Mouse (Mus musculus): Measurements from ENCODE around the gene Pdzrn3. TPM values are rescaled to one million over a fixed set of nuclear protein-coding genes. Genes with fewer than 3 reads are reported as not detected.

Gene Pdzrn3
- total and polyA plus RNA-seq, 3 experiments: not detected

- Histone ChIP-seq H3K4me3 (replicated peaks in 1 of 3; ENCODE audit: low read depth in 2 of 3, low read length in 2 of 3, poor library complexity in 1 of 3) (no peak overlapping the region), H3K4me1 (ENCODE audit: control insufficient read depth in 1 of 2, insufficient read depth in 2 of 2) (no peaks in the 10 kb centered on the region), H3K79me2 (replicated peaks; ENCODE audit: control insufficient read depth, extremely low read depth, insufficient read depth, poor library complexity, severe bottlenecking) (no peaks in the 10 kb centered on the region), H3K27ac (ENCODE audit: insufficient read depth, low read depth) (no peak overlapping the region), H3K9ac (ENCODE audit: insufficient read depth, low read depth) (no peak overlapping the region), H3K36me3 (replicated peaks in 1 of 2; ENCODE audit: control insufficient read depth in 1 of 2, insufficient read depth in 1 of 2, low read length in 1 of 2) (no peaks in the 10 kb centered on the region), H3K27me3 (replicated peaks) (no peaks in the 10 kb centered on the region), H3K9me3 (replicated peaks; ENCODE audit: low read length) (peaks cover 79% of the 10 kb centered on the region), H3K4me2 (ENCODE audit: insufficient read depth, low read depth, poor library complexity, severe bottlenecking) (no peak overlapping the region)
- in situ Hi-C loops (cut with MboI; ENCODE audit: low pct_ligation_motif_present, low pct_unique_long_range_greater_than_20kb, low sequenced_read_pairs): no loop called here
- dilution Hi-C loops (cut with MboI; ENCODE audit: extremely low pct_ligation_motif_present, extremely low pct_unique_long_range_greater_than_20kb, low sequenced_read_pairs): no loop called here
- TF ChIP-seq USF1 (IDR thresholded peaks at IDR 0.05; ENCODE audit: low read depth, low read length): no peak
- no peak for TF ChIP-seq GABPA (IDR thresholded peaks at IDR 0.05; ENCODE audit: insufficient replicate concordance, low read depth, low read length)
- no peak for TF ChIP-seq ZNF384 (IDR thresholded peaks at IDR 0.05; ENCODE audit: low read depth, low read length)
- no peak for TF ChIP-seq PAX5 (IDR thresholded peaks at IDR 0.05; ENCODE audit: low read length)
- no peak for TF ChIP-seq TCF12 (IDR thresholded peaks at IDR 0.05; ENCODE audit: low read depth, low read length)
- TF ChIP-seq BHLHE40 (IDR thresholded peaks at IDR 0.05; ENCODE audit: low read depth, low read length): no peak
- no peak for DNase-seq (ENCODE audit: extremely low read depth)
Measured at GRCm38 (mm10) chr6:101274846-101275245, 102.9 kb downstream of the Pdzrn3 start.

GRCm38 (mm10) chr6:101272256-101272655, 105.4 kb downstream of the Pdzrn3 start:
- no peak overlapping the region for H3K27ac ChIP-seq (ENCODE audit: insufficient read depth, low read depth)
- no peak for DNase-seq (ENCODE audit: extremely low read depth)
- in situ Hi-C loops (cut with MboI; ENCODE audit: low pct_ligation_motif_present, low pct_unique_long_range_greater_than_20kb, low sequenced_read_pairs) (no loop called here), dilution Hi-C loops (cut with MboI; ENCODE audit: extremely low pct_ligation_motif_present, extremely low pct_unique_long_range_greater_than_20kb, low sequenced_read_pairs) (no loop called here)
- no peaks in the 10 kb centered on the region for H3K79me2 ChIP-seq (replicated peaks; ENCODE audit: control insufficient read depth, extremely low read depth, insufficient read depth, poor library complexity, severe bottlenecking)
- no peak overlapping the region for H3K9ac ChIP-seq (ENCODE audit: insufficient read depth, low read depth)
- H3K4me3 ChIP-seq (replicated peaks in 1 of 3; ENCODE audit: low read depth in 2 of 3, low read length in 2 of 3, poor library complexity in 1 of 3): no peak overlapping the region
- H3K4me1 ChIP-seq (ENCODE audit: control insufficient read depth in 1 of 2, insufficient read depth in 2 of 2): no peaks in the 10 kb centered on the region
- H3K9me3 ChIP-seq (replicated peaks; ENCODE audit: low read length): peaks cover 79% of the 10 kb centered on the region
- TF ChIP-seq USF1 (IDR thresholded peaks at IDR 0.05; ENCODE audit: low read depth, low read length) (no peak), MXI1 (IDR thresholded peaks at IDR 0.05; ENCODE audit: low read depth, low read length) (no peak), RCOR1 (conservative IDR thresholded peaks at IDR 0.05; ENCODE audit: low read depth, low read length) (no peak), MEF2A (IDR thresholded peaks at IDR 0.05; ENCODE audit: borderline replicate concordance, low read depth, low read length) (no peak), E2F4 (IDR thresholded peaks at IDR 0.05; ENCODE audit: insufficient replicate concordance, low read depth, low read length) (no peak), ZC3H11A (IDR thresholded peaks at IDR 0.05; ENCODE audit: low read depth, low read length) (no peak)
- H3K27me3 ChIP-seq (replicated peaks): no peaks in the 10 kb centered on the region
- no peaks in the 10 kb centered on the region for H3K36me3 ChIP-seq (replicated peaks in 1 of 2; ENCODE audit: control insufficient read depth in 1 of 2, insufficient read depth in 1 of 2, low read length in 1 of 2)
- no peak overlapping the region for H3K4me2 ChIP-seq (ENCODE audit: insufficient read depth, low read depth, poor library complexity, severe bottlenecking)

GRCm38 (mm10) chr6:101271378-101272135, 106.1 kb downstream of the Pdzrn3 start:
- Histone ChIP-seq H3K79me2 (replicated peaks; ENCODE audit: control insufficient read depth, extremely low read depth, insufficient read depth, poor library complexity, severe bottlenecking) (no peaks in the 10 kb centered on the region), H3K4me3 (replicated peaks in 1 of 3; ENCODE audit: low read depth in 2 of 3, low read length in 2 of 3, poor library complexity in 1 of 3) (no peak overlapping the region), H3K27me3 (replicated peaks) (no peaks in the 10 kb centered on the region), H3K9me3 (replicated peaks; ENCODE audit: low read length) (peaks cover 77% of the 10 kb centered on the region), H3K4me2 (ENCODE audit: insufficient read depth, low read depth, poor library complexity, severe bottlenecking) (no peak overlapping the region), H3K36me3 (replicated peaks in 1 of 2; ENCODE audit: control insufficient read depth in 1 of 2, insufficient read depth in 1 of 2, low read length in 1 of 2) (no peaks in the 10 kb centered on the region), H3K9ac (ENCODE audit: insufficient read depth, low read depth) (no peak overlapping the region), H3K4me1 (ENCODE audit: control insufficient read depth in 1 of 2, insufficient read depth in 2 of 2) (no peaks in the 10 kb centered on the region), H3K27ac (ENCODE audit: insufficient read depth, low read depth) (no peak overlapping the region)
- in situ Hi-C loops (cut with MboI; ENCODE audit: low pct_ligation_motif_present, low pct_unique_long_range_greater_than_20kb, low sequenced_read_pairs): no loop called here
- no peak for DNase-seq (ENCODE audit: extremely low read depth)
- no peak for TF ChIP-seq E2F4 (IDR thresholded peaks at IDR 0.05; ENCODE audit: insufficient replicate concordance, low read depth, low read length)
- TF ChIP-seq USF1 (IDR thresholded peaks at IDR 0.05; ENCODE audit: low read depth, low read length): no peak
- TF ChIP-seq SIN3A (IDR thresholded peaks at IDR 0.05; ENCODE audit: low read length): no peak
- no peak for TF ChIP-seq MAX (IDR thresholded peaks at IDR 0.05; ENCODE audit: low read length)
- no peak for TF ChIP-seq UBTF (IDR thresholded peaks at IDR 0.05; ENCODE audit: low read depth, low read length)
- no peak for TF ChIP-seq MYC (IDR thresholded peaks at IDR 0.05; ENCODE audit: low read depth, low read length)
- no peak for TF ChIP-seq CHD1 (IDR thresholded peaks at IDR 0.05; ENCODE audit: low read depth, low read length)
- no peak for TF ChIP-seq ZKSCAN1 (IDR thresholded peaks at IDR 0.05; ENCODE audit: borderline replicate concordance, low read depth, low read length)
- TF ChIP-seq USF2 (conservative IDR thresholded peaks at IDR 0.05; ENCODE audit: low read depth, low read length): no peak
- TF ChIP-seq MAZ (IDR thresholded peaks at IDR 0.05; ENCODE audit: low read depth, low read length): no peak
- no peak for TF ChIP-seq ZNF384 (IDR thresholded peaks at IDR 0.05; ENCODE audit: low read depth, low read length)
- no peak for TF ChIP-seq CTCF (conservative IDR thresholded peaks at IDR 0.05 in 1 of 2, IDR thresholded peaks at IDR 0.05 in 1 of 2; ENCODE audit: low read depth in 2 of 2, low read length in 2 of 2)
- TF ChIP-seq BHLHE40 (IDR thresholded peaks at IDR 0.05; ENCODE audit: low read depth, low read length): no peak
- no peak for TF ChIP-seq ZMIZ1 (IDR thresholded peaks at IDR 0.05; ENCODE audit: low read depth, low read length)
- dilution Hi-C loops (cut with MboI; ENCODE audit: extremely low pct_ligation_motif_present, extremely low pct_unique_long_range_greater_than_20kb, low sequenced_read_pairs): no loop called here
